Mouse (Mus musculus): ENCODE data around the gene 1810024B03Rik. TPM values are rescaled to one million over a fixed set of nuclear protein-coding genes. Genes with fewer than 3 reads are reported as not detected.

Gene 1810024B03Rik
- polyA plus RNA-seq (2012; rRNA removed): 2.8 TPM in 2 replicates

DNA sequence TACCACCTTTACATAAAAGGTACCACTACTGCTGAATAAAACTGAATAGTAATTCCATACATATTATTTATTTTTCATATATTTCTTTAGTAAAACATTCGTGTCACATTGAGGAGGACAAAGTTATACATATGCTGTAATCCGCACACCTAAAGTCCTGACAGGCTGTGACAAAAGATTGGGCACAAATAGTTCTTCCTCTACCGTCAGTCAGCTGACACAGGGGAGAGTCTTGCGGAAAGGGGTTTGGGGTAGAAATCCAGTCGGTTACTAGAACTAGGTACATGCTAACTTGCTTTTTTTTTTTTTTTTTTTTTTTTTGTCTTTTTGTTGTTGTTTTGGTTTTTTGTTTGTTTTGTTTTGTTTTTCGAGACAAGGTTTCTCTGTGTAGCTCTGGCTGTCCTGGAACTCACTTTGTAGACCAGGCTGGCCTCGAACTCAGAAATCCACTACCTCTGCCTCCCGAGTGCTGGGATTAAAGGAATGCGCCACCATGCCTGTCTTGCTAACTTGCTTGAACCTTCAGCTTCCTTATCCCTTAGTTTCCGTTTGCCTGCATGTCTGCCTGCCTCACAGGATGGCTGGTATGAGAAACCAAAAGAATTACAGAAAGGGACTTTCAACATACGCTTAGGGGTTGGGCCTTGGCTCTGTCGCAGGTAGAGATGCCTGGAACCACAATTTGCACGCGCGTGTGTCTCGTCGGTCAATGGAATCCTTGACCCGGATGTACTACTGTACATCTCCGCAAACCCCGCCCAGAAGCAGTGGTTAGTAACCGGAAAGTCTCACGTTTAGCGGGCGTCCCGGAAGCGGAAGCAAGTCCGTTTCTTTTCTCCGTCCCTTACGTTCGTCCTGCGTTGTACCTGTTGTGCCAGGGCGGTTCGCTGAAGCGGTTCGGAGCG, at the start of gene 1810024B03Rik, which contains the start of gene Snrnp200:
TSS of gene 1810024B03Rik (minus strand) at position 734 of the 905 bp plus-strand sequence.
TSS of gene Snrnp200 (plus strand) at position 840 of the 905 bp plus-strand sequence.
- H3K4me3 ChIP-seq (ENCODE audit: insufficient read depth, low read depth, low read length): peak within 1 kb of the TSS; percentile 94
- H3K27ac ChIP-seq (ENCODE audit: insufficient read depth, low read depth, low read length): peak within 1 kb of the TSS; percentile 82
- peak; percentile 98 for DNase-seq
- peak; percentile 69 for TF ChIP-seq POLR2A (IDR thresholded peaks at IDR 0.05; ENCODE audit: low read depth, low read length)
- no peak for TF ChIP-seq CTCF (conservative IDR thresholded peaks at IDR 0.05; ENCODE audit: insufficient read depth, insufficient read length, low read depth, low read length)
- H3K27me3 ChIP-seq (replicated peaks; ENCODE audit: control insufficient read depth, insufficient read depth, low read length): no peaks in the 10 kb centered on the region
- peaks cover 2% of the 10 kb centered on the region; the same call in 1 of the 2 replicates for H3K36me3 ChIP-seq (ENCODE audit: control insufficient read depth, insufficient read depth, low read length)
- WGBS: 10% methylated on average over 36 of the region's 36 CpGs
- H3K4me1 ChIP-seq (ENCODE audit: control insufficient read depth, insufficient read depth, low read length): peaks cover 6% of the 10 kb centered on the region; the same call in 1 of the 2 replicates

DNA sequence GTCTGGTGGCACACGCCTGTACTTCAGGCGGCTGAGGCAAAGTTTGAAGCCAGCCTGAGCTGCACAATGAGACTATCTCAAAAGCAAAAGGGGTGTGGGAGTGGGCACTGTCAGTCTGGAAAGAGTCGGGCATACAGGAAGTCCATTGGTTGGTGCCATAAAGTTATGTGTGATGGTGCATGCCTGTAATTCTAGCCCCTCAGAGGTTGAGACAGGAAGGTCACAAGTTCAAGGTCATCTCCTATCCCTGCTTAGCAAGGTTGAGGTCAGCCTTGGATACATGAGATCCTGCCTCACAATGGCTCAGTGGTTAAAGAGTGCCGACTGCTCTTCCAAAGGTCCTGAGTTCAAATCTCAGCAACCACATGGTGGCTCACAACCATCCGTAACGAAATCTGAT, 47.2 kb upstream of the 1810024B03Rik start:
- TF ChIP-seq POLR2A (IDR thresholded peaks at IDR 0.05; ENCODE audit: low read depth, low read length): no peak
- DNase-seq: no peak
- no peaks in the 10 kb centered on the region for H3K27me3 ChIP-seq (replicated peaks; ENCODE audit: control insufficient read depth, insufficient read depth, low read length)
- peaks cover 16% of the 10 kb centered on the region for H3K4me1 ChIP-seq (ENCODE audit: control insufficient read depth, insufficient read depth, low read length)
- H3K36me3 ChIP-seq (ENCODE audit: control insufficient read depth, insufficient read depth, low read length): 0 out of 2 replicates have a peak, but pooled peaks cover 5% of the 10 kb centered on the region
- no peak overlapping the region for H3K4me3 ChIP-seq (ENCODE audit: insufficient read depth, low read depth, low read length)
- no peak overlapping the region for H3K27ac ChIP-seq (ENCODE audit: insufficient read depth, low read depth, low read length)
- WGBS: 70% methylated on average over 6 of the region's 6 CpGs

DNA sequence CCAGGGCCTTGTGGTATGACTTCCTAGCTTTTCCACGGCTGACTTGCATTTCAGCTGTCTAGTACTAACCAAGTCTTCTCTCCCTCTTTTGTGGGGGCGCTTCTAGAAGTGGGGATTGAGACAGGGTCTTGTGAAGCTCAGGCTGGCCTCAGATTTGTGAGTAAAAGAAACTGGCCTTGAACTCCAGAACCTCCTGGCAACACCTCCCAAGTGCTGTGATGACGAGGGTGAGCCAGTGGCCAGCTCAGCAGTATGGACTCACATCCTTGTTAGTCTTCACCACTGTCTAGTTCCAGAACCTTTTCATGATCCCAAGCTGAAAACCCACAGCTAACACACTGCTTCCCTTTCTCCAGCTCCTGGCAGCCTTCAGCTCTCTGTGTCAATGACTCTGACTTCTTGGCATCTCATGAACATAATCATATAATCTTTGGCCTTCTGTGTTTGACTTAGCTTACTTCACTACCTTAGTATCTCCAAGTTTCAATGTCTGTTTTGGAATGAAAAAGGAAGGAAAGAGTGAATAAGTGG, 46.6 kb upstream of the 1810024B03Rik start:
- WGBS: 69% methylated on average over 3 of the region's 3 CpGs
- TF ChIP-seq POLR2A (IDR thresholded peaks at IDR 0.05; ENCODE audit: low read depth, low read length) (no peak), CTCF (conservative IDR thresholded peaks at IDR 0.05; ENCODE audit: insufficient read depth, insufficient read length, low read depth, low read length) (no peak)
- Histone ChIP-seq H3K27ac (ENCODE audit: insufficient read depth, low read depth, low read length) (no peak overlapping the region), H3K36me3 (ENCODE audit: control insufficient read depth, insufficient read depth, low read length) (0 out of 2 replicates have a peak, but pooled peaks cover 5% of the 10 kb centered on the region), H3K27me3 (replicated peaks; ENCODE audit: control insufficient read depth, insufficient read depth, low read length) (no peaks in the 10 kb centered on the region), H3K4me3 (ENCODE audit: insufficient read depth, low read depth, low read length) (no peak overlapping the region), H3K4me1 (ENCODE audit: control insufficient read depth, insufficient read depth, low read length) (peaks cover 16% of the 10 kb centered on the region)
- no peak for DNase-seq

DNA sequence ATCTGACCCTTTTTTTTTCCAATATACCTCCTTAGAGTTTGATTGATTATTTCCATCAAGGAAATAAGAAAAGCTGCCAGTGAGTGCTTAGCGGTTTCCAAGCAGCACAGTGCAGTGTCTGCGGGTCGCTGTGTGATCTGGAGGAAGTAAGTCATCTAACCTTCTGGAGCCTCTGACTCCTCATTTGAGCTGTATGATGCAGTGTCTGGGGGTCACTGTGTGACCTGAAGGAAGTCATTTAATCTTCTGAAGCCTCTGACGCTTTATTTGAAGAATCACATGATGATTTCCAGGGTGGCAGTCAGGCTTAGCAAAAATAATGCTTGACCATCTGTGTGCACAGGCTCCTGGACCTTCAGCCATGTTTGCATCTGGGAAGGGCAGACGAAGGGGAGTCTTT, 44.7 kb upstream of the 1810024B03Rik start:
- Histone ChIP-seq H3K27ac (ENCODE audit: insufficient read depth, low read depth, low read length) (peak overlapping the region; percentile 66), H3K36me3 (ENCODE audit: control insufficient read depth, insufficient read depth, low read length) (0 out of 2 replicates have a peak, but pooled peaks cover 3% of the 10 kb centered on the region), H3K4me1 (ENCODE audit: control insufficient read depth, insufficient read depth, low read length) (peaks cover 16% of the 10 kb centered on the region), H3K27me3 (replicated peaks; ENCODE audit: control insufficient read depth, insufficient read depth, low read length) (no peaks in the 10 kb centered on the region), H3K4me3 (ENCODE audit: insufficient read depth, low read depth, low read length) (no peak overlapping the region)
- DNase-seq: peak; percentile 41
- TF ChIP-seq POLR2A (IDR thresholded peaks at IDR 0.05; ENCODE audit: low read depth, low read length): no peak
- TF ChIP-seq CTCF (conservative IDR thresholded peaks at IDR 0.05; ENCODE audit: insufficient read depth, insufficient read length, low read depth, low read length): no peak
- WGBS: 40% methylated on average over 5 of the region's 5 CpGs

DNA sequence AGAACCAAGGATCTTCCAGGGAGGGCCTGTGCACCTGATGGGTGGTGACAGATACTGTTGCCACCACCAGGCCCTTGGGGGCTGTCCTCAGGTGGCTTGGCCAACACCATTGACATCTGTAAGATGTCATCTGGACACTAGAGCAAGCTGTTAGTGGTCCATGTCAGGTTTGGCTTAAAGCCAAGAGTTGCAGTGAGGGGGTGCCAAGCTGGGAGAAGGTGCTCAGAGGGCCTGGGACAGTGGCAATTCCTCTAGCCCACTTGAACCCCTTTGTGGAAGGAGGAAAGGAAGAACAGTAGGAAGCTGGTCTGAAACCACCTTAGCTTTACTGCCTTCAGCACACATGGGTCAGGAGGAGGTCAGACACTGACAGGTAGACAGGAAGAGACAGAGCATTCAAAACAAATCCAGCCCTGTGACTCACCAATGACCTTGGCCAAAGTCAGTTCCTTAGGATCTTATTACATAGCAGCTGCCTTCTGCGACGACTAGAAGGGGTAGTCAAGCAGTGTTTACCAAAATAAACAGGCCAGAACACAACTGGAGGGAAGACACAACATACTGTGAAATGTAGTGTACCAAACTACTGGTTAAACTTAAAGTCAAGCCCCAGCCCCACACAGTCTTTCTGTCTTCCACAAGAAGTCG, 43.9 kb upstream of the 1810024B03Rik start:
- H3K4me1 ChIP-seq (ENCODE audit: control insufficient read depth, insufficient read depth, low read length): peaks cover 17% of the 10 kb centered on the region
- 18% methylated on average over 3 of the region's 3 CpGs for WGBS
- H3K27ac ChIP-seq (ENCODE audit: insufficient read depth, low read depth, low read length): peak overlapping the region; percentile 66
- DNase-seq: peak; percentile 49
- H3K36me3 ChIP-seq (ENCODE audit: control insufficient read depth, insufficient read depth, low read length): no peaks in the 10 kb centered on the region
- TF ChIP-seq POLR2A (IDR thresholded peaks at IDR 0.05; ENCODE audit: low read depth, low read length): no peak
- no peaks in the 10 kb centered on the region for H3K27me3 ChIP-seq (replicated peaks; ENCODE audit: control insufficient read depth, insufficient read depth, low read length)
- no peak overlapping the region for H3K4me3 ChIP-seq (ENCODE audit: insufficient read depth, low read depth, low read length)

DNA sequence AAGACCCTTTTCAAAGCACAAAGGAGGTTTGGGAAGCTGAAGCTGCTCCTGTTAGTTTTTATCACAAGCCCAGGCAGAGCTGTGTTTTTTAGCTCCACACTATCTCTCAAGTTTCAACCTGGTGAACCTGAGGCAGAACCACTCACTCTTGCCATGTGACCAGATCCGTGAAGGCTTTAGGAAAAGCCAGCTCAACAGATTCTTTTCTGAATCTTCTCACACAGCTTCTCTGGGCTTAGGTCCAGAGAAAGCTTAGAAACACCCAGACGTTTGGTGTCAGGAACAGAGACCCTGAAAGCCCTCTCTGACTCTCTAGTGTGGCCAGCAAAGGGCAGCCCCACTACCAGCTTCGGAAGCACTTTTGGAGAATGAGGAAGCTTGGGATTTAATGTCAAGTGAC, 43.4 kb upstream of the 1810024B03Rik start:
- peak overlapping the region; percentile 66; the same call in 1 of the 2 replicates for H3K27ac ChIP-seq (ENCODE audit: insufficient read depth, low read depth, low read length)
- no peaks in the 10 kb centered on the region for H3K36me3 ChIP-seq (ENCODE audit: control insufficient read depth, insufficient read depth, low read length)
- H3K4me3 ChIP-seq (ENCODE audit: insufficient read depth, low read depth, low read length): no peak overlapping the region
- TF ChIP-seq CTCF (conservative IDR thresholded peaks at IDR 0.05; ENCODE audit: insufficient read depth, insufficient read length, low read depth, low read length): no peak
- no peak for TF ChIP-seq POLR2A (IDR thresholded peaks at IDR 0.05; ENCODE audit: low read depth, low read length)
- no peaks in the 10 kb centered on the region for H3K27me3 ChIP-seq (replicated peaks; ENCODE audit: control insufficient read depth, insufficient read depth, low read length)
- WGBS: 36% methylated on average over 3 of the region's 3 CpGs
- peaks cover 20% of the 10 kb centered on the region for H3K4me1 ChIP-seq (ENCODE audit: control insufficient read depth, insufficient read depth, low read length)
- peak; percentile 63 for DNase-seq

Data from kidney, adult 2 months (tissue).